Mouse (Mus musculus): ENCODE data around the gene Olfr1118. TPM values are rescaled to one million over a fixed set of nuclear protein-coding genes. Genes with fewer than 3 reads are reported as not detected.

Gene Olfr1118
- polyA plus RNA-seq (2015; fragmentation: Nextera tagmentation; extraction: Ambion mirVana): not detected in 2 replicates

DNA sequence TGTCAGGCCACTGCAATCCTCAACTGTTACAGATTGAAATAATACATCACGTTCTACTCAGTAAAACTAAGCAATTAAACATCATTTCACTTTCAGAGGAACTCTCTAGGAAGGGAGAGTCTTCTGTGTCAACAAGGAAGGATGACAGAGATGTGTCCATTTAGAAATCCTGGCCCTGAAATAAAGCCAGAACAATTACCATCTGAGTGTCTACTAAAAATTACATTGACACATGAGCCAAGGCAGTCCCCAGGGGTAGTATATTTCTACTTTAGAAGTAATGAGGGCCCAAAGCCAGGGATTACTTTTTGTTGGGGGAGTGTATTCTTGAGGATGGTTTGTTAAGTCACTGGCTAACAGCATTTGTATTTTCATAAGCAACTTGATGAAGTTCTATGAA is at the start of gene Olfr1118:
Gene Olfr1118 (plus strand): TSS at position 301 of the 400 bp plus-strand sequence.

DNA sequence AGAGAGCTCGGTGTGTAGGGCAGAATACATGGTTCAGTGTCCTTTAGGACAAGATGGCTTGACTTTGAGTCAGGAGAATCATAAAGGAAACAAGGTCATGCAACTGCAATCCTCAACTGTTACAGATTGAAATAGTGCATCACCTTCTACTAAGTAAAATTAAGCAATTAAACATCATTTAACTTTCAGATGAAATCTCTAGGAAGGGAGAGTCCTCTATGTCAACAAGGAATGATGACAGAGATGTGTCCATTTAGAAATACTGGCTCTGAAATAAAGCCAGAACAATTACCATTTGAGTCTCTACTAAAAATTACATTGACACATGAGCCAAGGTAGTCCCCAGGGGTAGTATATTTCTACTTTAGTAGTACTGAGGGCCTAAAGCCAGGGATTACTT is 40.1 kb upstream of the Olfr1118 start, which contains the start of gene Olfr1116:
Gene Olfr1116 (plus strand): TSS at position 301 of the 400 bp plus-strand sequence.

DNA sequence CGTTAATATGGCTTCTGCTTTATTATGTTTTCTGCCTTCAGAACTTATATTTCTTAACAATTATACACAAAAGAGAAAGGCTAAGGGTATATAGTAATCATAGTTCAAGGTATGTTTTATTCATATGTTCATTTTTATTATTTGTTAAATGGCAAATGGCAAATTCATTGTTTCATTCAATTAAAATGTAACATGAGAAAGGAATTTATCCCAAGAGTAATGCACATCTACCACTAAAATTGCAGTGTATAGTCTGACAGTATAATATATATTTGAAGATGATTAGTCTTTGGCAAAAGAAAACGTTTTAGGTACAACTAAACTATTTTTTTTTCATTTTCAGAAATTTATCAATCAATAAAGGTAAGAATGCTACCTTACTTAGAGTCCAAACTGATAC is 47.1 kb downstream of the Olfr1118 start, which contains the start of gene Olfr1120:
Gene Olfr1120 (plus strand): TSS at position 301 of the 400 bp plus-strand sequence.

Other genes with a start within 250 kb of the Olfr1118 start
- not detected in 2 replicates for gene Olfr1107, start 231.8 kb upstream of the Olfr1118 start, polyA plus RNA-seq (2015; fragmentation: Nextera tagmentation; extraction: Ambion mirVana)
- not detected in 2 replicates for gene Olfr1109, start 211.6 kb upstream of the Olfr1118 start, polyA plus RNA-seq (2015; fragmentation: Nextera tagmentation; extraction: Ambion mirVana)
- not detected in 2 replicates for gene Olfr259, start 193.0 kb upstream of the Olfr1118 start, polyA plus RNA-seq (2015; fragmentation: Nextera tagmentation; extraction: Ambion mirVana)
- gene Olfr1110, start 167.3 kb upstream of the Olfr1118 start, polyA plus RNA-seq (2015; fragmentation: Nextera tagmentation; extraction: Ambion mirVana): not detected in 2 replicates
- not detected in 2 replicates for gene Olfr1111, start 155.0 kb upstream of the Olfr1118 start, polyA plus RNA-seq (2015; fragmentation: Nextera tagmentation; extraction: Ambion mirVana)
- not detected in 2 replicates for gene Olfr1112, start 119.8 kb upstream of the Olfr1118 start, polyA plus RNA-seq (2015; fragmentation: Nextera tagmentation; extraction: Ambion mirVana)
- not detected in 2 replicates for gene Olfr1113, start 98.6 kb upstream of the Olfr1118 start, polyA plus RNA-seq (2015; fragmentation: Nextera tagmentation; extraction: Ambion mirVana)
- gene Olfr1115, start 59.6 kb upstream of the Olfr1118 start, polyA plus RNA-seq (2015; fragmentation: Nextera tagmentation; extraction: Ambion mirVana): not detected in 2 replicates
- gene Olfr1116, start 40.0 kb upstream of the Olfr1118 start, polyA plus RNA-seq (2015; fragmentation: Nextera tagmentation; extraction: Ambion mirVana): not detected in 2 replicates
- gene Olfr1120, start 47.2 kb downstream of the Olfr1118 start, polyA plus RNA-seq (2015; fragmentation: Nextera tagmentation; extraction: Ambion mirVana): not detected in 2 replicates
- gene Olfr1121, start 62.3 kb downstream of the Olfr1118 start, polyA plus RNA-seq (2015; fragmentation: Nextera tagmentation; extraction: Ambion mirVana): not detected in 2 replicates
- gene Olfr1122, start 78.3 kb downstream of the Olfr1118 start, polyA plus RNA-seq (2015; fragmentation: Nextera tagmentation; extraction: Ambion mirVana): not detected in 2 replicates
- gene Olfr1123, start 109.1 kb downstream of the Olfr1118 start, polyA plus RNA-seq (2015; fragmentation: Nextera tagmentation; extraction: Ambion mirVana): not detected in 2 replicates
- 0.06 and 0.11 TPM in 2 replicates for gene Olfr1124, start 122.7 kb downstream of the Olfr1118 start, polyA plus RNA-seq (2015; fragmentation: Nextera tagmentation; extraction: Ambion mirVana)
- not detected in 2 replicates for gene Olfr1126, start 146.4 kb downstream of the Olfr1118 start, polyA plus RNA-seq (2015; fragmentation: Nextera tagmentation; extraction: Ambion mirVana)
- not detected in 2 replicates for gene Pramel7, start 189.5 kb downstream of the Olfr1118 start, polyA plus RNA-seq (2015; fragmentation: Nextera tagmentation; extraction: Ambion mirVana)
- gene Pramel6, start 199.0 kb downstream of the Olfr1118 start, polyA plus RNA-seq (2015; fragmentation: Nextera tagmentation; extraction: Ambion mirVana): not detected in 2 replicates
- gene Olfr153, start 224.2 kb downstream of the Olfr1118 start, polyA plus RNA-seq (2015; fragmentation: Nextera tagmentation; extraction: Ambion mirVana): not detected in 2 replicates
- gene Olfr1128, start 238.0 kb downstream of the Olfr1118 start, polyA plus RNA-seq (2015; fragmentation: Nextera tagmentation; extraction: Ambion mirVana): not detected in 2 replicates

Measured in neural tube, postnatal 0 days (tissue).